Mouse (Mus musculus): ENCODE measurements at regions not wholly inside any gene's neighbourhood (a gene's known extent, or its start where the extent isn't known, plus 50 kb on each side); places are given as distances from the start of the nearest gene placed in this dataset.
A peak's percentile ranks its signal among the peaks of the same experiment; 100 is the strongest.

DNA sequence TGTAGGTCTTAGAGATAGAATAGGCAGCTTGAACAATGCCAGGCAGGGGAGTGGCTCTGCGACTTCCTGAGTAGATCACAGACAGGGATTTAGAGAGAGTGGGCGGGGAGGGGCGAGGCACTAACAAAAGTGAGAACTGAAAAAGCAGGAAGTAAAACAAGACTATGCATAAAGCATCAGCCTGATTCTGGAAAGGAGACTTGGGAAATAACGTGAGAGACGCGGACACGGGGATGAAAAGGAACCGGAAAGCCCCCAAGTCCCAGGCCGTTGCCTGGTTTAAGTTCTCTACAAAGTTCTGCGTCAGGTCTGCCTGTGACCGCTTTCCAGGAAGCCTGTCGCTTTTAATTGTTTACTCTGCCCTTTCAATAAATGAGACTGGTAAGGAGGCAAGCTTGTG is 86.3 kb downstream of the D16Ertd472e start:
- DNase-seq (ENCODE audit: low spot score in 2 of 2), result no peak

DNA sequence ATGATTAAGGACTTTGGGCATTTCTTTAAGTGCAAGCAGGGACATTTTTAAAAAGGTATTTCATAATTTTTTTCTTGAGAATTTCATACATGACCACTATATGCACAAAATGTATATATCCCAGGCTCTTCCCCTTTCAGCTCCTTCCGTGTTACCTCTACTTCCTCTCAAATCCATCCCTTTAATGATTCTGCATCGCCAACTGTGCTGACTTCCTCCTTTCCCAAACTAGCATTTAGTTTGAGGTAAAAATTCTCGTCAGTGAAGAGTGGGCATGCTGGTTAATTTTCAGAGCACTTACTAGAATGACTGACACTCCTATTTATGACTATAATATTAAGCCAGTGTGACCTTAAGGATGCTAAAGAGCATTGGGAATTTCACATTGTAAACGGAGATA is 86.9 kb downstream of the D16Ertd472e start:
- no peak for DNase-seq (ENCODE audit: low spot score in 2 of 2)

DNA sequence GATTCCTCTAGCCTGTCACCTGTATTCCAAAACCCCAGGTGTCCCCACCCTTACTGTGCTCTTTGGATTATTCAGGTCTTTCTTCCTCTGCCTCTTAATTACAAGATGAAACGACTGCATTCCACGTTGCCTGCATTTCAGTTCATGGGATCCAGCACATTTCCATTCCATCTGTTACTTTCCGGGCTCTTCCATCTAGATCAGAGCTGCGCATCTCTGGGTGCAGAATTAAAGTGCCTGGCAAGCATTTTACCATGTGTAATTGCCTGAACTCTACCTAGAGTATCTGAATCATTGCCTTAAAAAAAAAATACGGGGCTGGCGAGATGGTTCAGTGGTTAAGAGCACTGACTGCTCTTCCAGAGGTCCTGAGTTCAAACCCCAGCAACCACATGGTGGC is 90.0 kb downstream of the D16Ertd472e start:
- no peak for DNase-seq (ENCODE audit: low spot score in 2 of 2)

DNA sequence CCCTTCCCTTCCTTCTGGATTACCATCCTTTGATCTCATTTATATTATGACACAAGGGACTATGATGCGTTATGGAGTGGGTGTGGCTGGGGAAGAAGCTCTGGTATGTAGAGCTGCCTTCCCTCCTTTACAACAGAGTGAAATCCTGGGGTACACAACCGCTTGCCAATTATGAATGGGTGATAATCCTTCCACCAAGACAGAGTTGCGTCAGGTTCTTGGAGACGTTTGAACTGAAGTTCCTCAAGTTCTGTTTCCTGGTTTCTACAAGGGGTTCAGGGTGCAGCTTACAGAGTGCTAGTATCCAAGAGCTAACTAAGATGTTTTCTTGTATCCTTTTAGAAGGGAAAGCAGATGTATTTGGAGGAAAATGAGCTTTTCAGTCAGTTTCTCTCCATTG is 92.2 kb downstream of the D16Ertd472e start:
- no peak for DNase-seq (ENCODE audit: low spot score in 2 of 2)

DNA sequence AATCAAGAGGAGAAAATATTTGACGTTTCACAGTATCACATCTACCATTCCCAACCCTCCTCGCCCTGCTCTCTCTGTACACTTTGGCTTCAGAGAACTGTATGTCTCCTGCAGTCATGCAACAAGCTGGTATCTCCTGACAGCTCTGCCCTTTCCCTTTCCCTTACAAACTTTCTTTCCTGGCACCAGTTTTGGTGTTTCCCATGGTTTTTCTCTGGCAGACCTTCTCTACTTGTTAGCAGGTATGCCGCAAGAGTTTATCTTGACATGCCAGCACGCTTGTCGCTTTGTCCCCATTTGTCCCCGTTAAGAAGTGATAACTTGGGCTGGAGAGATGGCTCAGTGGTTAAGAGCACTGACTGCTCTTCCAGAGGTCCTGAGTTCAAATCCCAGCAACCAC is 94.9 kb downstream of the D16Ertd472e start:
- no peak for DNase-seq (ENCODE audit: low spot score in 2 of 2)

DNA sequence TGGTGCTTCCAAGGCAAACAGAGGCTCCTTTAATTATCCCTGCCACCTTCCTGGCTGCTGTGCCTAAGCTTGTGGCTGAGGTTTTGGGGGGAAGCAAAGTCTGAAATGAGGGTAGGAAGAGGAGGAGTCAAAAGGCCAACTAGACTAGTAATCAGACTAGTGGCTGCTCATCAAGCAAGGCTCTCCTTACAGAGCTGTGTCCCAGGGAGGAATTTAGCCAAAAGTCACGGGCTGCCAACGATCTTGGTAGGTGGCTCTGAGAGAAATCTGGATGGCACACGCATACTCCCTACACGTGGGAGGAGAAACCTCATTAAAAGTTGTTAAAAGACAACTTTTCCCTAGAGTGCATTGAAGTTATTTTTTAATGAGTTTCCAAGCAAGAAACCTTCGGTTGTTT is 95.4 kb downstream of the D16Ertd472e start:
- no peak for DNase-seq (ENCODE audit: low spot score in 2 of 2)

DNA sequence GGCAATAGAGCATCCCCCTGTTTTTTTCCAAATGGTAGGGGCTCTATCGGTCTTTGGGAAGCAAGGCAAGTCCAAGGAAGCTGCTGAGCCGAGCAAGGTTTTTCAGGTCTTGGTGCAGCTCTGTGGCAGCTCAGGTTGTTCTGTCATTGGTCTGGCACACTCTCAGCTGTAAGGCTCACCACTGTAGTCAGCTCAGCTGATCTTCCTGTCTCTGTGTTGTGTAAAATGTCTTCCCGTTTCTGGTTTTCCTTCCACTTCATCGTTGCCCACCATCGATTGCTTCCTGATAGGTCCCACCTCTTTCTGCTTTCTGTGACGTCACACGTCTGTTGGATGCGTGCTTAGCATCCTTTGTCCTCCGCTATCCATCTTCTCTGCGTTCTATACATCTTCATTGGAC is 96.2 kb downstream of the D16Ertd472e start:
- DNase-seq (ENCODE audit: low spot score in 2 of 2), result no peak

DNA sequence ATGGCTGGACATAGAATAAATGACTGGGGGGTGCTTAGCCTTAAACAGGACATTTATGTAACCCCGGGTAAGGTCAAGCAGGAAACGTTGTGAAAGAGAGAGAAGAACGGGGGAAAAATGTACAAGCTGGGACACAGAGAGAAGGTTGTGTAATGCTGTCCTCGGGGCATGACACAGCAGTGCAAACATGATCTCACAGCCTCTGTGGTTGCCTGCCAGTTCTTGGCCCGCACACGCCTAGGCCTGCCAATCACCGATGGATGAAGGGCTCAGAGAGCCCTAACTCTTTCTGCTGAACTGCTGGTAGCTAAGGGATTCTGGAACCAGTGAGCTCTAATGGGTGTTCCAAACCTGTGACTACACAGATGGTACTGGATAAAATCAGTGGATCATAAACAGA is 96.5 kb upstream of the Btg3 start:
- no peak for DNase-seq (ENCODE audit: low spot score in 2 of 2)

DNA sequence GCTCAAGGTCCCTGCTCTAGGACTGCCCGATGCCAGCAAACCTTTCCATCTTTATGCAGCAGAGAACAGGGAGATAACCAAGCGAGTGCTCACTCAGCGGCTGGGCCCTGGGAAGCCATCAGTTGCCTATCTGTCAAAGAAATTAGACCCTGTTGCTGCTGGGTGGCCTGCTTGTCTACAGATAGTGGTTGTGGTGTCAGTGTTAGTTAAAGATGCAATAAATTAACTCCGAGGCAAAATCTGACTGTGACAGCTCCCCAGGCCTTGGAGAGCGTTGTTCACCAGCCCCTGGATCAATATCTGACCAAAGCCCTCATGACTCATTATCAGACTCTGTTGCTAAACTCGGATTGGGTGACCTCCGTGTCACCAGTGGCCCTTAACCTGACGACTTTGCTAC is 83.0 kb upstream of the Btg3 start:
- no peak for DNase-seq (ENCODE audit: low spot score in 2 of 2)

DNA sequence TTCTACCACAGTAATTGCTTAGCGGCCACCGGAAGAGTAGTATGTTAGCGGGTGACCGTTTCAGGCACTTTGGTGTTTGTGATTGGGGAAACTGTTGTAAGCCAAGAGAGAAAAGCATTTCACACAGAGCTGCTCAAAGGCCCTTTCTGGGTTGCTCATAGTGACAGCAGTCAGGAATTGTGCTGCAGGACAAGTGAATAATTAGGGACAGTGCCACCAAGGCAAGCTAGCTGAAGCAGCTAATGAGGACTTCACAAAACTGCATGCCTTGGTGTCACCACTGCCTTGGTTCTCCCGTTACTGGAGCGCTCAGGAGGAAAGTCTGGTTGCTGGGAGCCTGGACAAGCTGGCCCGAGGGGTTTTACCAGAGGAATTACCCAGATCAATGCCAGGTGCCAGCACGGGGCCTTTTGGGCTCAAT is 80.7 kb upstream of the Btg3 start:
- DNase-seq (ENCODE audit: low spot score in 2 of 2), result peak in 1 of 2 experiments; percentile 11

DNA sequence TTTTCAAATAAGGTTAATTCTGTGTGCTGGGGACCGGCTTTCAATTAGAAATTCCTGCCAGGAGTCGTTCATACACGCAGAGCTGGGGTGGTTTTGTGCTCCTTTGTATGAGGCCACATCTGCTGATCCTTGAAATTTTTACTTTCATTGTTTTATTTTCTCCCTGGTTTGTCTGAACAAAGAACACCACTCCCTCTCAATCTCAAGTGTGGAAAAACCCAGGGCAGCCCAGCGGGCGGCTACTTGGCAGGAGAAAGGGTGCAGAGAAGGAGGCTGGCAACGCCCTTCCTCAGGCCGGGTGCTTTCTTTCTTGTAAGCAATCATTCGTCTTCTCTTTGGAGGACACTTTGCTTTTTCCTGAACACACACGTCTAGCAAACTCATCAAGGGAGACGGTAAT is 79.4 kb upstream of the Btg3 start:
- DNase-seq (ENCODE audit: low spot score in 2 of 2), result no peak

DNA sequence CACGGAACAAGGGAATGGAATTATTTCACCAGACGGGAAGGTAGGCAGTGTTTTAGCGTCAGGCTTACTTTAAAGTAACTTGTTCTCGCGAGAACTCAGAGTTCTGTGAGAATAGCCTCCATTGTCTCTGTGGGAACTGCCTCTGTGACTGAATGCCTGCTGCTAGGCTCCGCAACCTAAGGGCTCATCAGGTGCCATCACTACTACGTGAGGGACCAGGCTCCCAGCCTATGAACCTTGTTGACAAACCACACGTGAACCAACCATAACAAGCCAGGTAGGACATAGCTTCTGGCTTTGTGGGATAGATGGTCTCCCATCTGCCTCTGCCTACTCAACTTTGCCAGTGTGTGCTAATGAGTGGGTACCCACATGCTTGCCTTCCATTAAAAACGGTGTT is 77.5 kb upstream of the Btg3 start:
- DNase-seq (ENCODE audit: low spot score in 2 of 2), result no peak

DNA sequence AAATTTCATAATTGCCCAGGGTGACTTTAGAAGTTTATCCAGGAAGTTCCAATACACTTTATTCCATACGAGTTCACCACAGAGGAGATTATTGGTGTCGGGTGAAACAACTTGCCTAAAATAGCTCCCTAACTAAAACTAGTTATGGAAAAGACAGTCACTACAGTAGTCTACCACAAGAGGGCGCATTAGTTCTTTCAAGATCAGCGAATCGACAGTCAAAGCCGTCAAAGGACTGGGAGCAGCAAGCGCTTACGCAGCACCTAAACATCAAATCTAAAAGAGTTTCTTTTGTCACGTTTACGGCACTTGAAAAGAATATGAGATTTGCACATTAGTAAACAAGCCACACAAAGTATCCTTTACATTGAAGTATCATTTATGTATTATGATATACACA is 75.3 kb upstream of the Btg3 start:
- peak in 1 of 2 experiments; percentile 59 for DNase-seq (ENCODE audit: low spot score in 2 of 2)

DNA sequence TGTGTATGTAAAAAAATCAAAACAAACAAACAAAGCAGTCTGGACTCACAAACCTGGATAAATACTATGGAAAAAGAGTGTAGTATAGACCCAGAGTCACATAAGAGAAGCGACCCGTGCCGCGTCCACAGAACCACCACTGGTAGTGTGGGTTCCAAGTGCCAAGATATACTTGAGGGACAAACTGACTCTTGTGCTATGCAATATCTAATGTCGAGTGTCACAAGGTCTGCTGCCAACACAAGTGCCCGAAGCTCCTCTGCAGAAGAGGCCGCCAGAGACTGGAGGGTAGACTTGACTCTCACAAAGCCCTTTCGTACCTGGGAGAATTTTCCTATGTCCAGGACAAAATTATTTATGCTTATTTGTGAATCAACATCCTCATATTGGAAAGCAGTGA is 74.8 kb upstream of the Btg3 start:
- DNase-seq (ENCODE audit: low spot score in 2 of 2), result no peak

DNA sequence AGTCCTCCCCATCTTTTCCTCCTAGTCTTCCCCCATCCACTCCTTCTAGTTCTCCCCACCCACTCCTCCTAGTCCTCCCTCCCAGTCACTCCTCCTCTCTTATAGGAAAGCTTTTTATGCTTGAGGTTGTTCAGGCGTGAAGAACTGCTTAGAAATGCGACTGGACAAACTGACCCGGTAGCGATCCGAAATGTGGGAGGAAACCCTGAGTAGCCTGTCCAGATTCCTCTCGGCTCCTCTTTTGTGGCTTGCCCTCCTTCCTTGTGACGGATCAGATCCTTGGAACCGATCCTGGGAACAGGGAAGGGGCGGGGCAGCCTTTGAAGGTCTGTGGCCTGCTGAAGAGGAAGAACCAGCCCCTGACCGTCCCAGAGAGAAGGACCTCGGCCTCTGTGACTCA is 74.3 kb upstream of the Btg3 start:
- no peak for DNase-seq (ENCODE audit: low spot score in 2 of 2)

DNA sequence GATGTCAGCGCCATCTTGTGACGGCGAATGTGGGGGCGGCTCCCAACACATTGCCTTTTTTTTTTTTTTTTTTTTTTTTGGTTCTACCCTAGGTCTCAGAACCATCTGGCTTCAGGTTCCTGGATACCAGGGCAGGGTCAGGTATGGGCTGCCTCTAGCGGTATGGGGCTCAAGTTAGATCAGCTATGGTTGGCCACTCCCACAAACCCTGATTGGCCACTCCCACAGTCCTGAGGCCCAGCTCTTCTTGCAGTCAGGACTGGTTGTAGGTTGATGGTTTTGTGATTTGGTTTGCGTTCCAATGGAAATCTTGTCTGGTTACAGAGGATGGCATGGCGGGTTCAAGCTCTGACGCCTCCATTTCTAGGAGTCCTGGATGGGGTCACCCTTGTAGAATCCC is 72.2 kb upstream of the Btg3 start:
- no peak for DNase-seq (ENCODE audit: low spot score in 2 of 2)

DNA sequence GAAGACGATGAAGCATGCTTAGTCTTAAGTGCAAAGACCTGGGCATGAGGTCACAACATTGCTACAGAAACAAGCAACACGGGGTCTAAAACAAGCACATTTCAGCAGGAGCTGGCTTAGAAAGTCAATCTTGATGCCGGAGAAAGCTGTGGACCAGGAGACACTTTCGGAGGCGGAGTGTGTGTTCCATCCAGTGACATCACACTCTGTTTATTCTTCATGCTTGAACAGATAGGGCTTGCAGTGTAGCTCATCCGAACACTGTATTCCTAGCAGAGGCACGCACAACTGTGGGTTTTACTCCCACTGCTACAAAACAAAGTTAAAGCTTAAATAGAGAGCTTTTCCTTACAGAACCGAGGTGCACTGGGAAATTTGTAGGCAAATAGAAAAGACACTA is 66.3 kb upstream of the Btg3 start:
- peak in 1 of 2 experiments; percentile 40 for DNase-seq (ENCODE audit: low spot score in 2 of 2)

DNA sequence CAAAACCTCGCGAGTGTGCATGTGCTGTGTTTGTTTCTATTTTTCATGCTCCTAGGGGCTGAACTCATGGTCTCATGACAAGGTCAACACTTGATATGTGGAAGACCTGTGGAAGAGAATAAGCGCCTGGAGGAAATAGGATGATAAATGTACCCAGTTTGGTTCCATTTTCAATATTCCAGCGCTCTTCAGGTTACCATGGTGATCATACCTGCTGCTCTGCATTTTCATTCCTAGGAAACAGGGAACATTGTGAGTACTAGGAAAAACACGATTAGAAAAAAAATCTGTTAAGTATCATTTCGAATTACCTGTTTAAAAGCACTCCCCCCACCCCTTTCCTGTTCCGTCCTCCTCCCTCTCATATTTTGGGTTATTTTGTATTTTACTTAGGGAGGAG is 65.8 kb upstream of the Btg3 start:
- DNase-seq (ENCODE audit: low spot score in 2 of 2), result no peak

DNA sequence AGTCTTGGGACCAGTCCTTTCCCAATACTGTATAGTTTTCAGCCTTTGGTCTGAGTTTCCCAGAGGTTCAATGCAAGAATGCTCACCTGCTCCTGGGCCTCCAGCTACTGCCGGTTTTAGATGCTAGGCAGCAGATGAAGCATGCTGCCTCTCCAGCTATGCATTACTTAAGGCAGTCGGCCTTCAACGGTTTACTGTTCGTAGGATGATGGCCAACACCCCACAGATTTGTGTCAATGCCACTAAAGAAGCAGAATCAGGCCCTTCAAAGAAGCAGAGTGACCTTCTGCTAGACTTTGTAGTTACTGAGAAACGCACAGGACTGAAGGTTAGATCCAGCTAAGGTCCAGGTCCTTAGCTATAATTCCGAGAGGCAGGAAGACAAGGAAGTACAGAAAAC is 65.0 kb upstream of the Btg3 start:
- no peak for DNase-seq (ENCODE audit: low spot score in 2 of 2)

DNA sequence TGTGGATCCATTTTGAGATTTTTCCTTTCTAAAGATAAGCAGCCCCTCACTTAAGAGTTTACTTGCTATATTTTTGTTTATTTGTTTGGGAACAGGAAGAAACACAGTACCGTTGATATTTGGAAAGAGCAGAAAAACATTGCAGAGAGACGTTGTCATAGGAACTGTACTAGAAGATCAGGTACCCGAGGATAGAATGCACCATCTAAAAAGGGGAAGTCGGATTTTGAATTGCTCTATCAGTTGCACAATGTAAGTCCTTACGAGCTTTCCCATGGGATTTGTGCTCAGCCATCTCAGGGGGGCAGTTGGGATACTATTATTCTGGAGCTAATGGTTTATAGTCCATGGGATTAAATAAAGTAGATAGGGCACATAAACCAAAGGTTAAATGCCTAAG is 58.7 kb upstream of the Btg3 start:
- DNase-seq (ENCODE audit: low spot score in 2 of 2), result no peak

DNA sequence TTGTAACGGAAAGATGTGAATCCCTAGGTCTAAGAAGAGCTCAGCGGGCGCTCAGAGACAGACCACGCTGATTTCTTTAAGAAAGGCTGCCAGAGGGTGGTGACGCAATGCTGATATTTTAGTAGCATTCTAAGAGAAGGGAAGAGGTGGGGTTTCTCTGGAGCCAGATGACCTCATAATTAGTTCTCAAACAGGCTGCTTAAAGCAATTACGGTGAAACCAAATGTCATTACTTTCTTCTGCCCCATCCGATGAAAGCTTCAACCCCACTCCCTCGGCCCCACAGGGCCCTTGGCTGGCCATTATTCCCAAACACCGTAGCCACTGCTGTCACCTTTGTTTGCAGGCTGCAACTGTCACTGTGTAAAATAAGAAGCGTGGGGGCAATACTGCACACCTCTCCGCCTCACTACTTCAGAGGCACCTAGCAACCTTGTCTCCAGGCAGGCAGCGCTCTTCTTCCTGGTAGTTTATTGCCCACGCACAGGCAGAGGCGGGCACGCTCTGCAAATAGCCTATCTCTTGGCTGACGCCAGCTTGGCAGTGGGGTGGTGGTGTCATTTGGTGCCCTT is 50.6 kb upstream of the Btg3 start:
- peak; percentile 72 to 82 for DNase-seq (ENCODE audit: low spot score in 2 of 2)
